Mouse (Mus musculus) cortical plate, adult 2 months (tissue): ENCODE measurements around the gene Irf4.

ENCODE experiments used
- CTCF ChIP-seq: fragments of 200-500 bp; IDR thresholded peaks from 2 replicates; pipeline ENCODE4 v1.5.1; 2011; ENCODE audit warnings: mild to moderate bottlenecking, control low read depth, low read length; ENCODE audit not compliant: insufficient read depth; ENCODE audit errors: extremely low read depth
- POLR2A ChIP-seq: fragments of 200-500 bp; IDR thresholded peaks from 2 replicates; pipeline ENCODE4 v1.6.1; 2011; ENCODE audit warnings: mild to moderate bottlenecking, low read length, control low read depth; ENCODE audit not compliant: insufficient read depth; ENCODE audit errors: extremely low read depth

GRCm38 (mm10) chr13:30752581-30753187 lies 3.7 kb downstream of the Irf4 start:
- TF ChIP-seq POLR2A (no peak), CTCF (no peak)
